Mouse (Mus musculus) ES-Bruce4 (cell line): ENCODE results near the gene Kcnj15. TPM values are rescaled to one million over a fixed set of nuclear protein-coding genes. Genes with fewer than 3 reads are reported as not detected.

Experiments
- H3K27ac ChIP-seq: 2 replicates; pipeline ENCODE4 v1.5.1; 2012; ENCODE audit warnings: low read length, inconsistent platforms; ENCODE audit not compliant: insufficient read depth
- H3K27me3 ChIP-seq: 2 replicates; pipeline ENCODE4 v1.6.1; 2012; ENCODE audit warnings: mild to moderate bottlenecking, low read length, inconsistent platforms; ENCODE audit not compliant: control insufficient read depth, poor library complexity, insufficient read depth, severe bottlenecking
- H3K36me3 ChIP-seq: 2 replicates; pipeline ENCODE4 v1.6.1; 2012; ENCODE audit warnings: inconsistent platforms, mild to moderate bottlenecking, low read length, moderate library complexity; ENCODE audit not compliant: control insufficient read depth, poor library complexity, insufficient read depth, severe bottlenecking
- H3K4me1 ChIP-seq: one replicate; pipeline ENCODE4 v1.8.1; 2011; ENCODE audit warnings: low read length; ENCODE audit not compliant: control insufficient read depth, insufficient read depth
- H3K4me3 ChIP-seq: 2 replicates; pipeline ENCODE4 v1.5.1; 2011; ENCODE audit warnings: low read depth, mild to moderate bottlenecking, low read length
- H3K9ac ChIP-seq: 2 replicates; pipeline ENCODE4 v1.6.1; 2012; ENCODE audit warnings: low read depth, mild to moderate bottlenecking, inconsistent platforms; ENCODE audit not compliant: poor library complexity, severe bottlenecking
- H3K9me3 ChIP-seq: replicated peaks from 2 replicates; pipeline ENCODE4 v1.6.1; 2012; ENCODE audit warnings: mild to moderate bottlenecking, low read length, inconsistent platforms; ENCODE audit not compliant: control insufficient read depth, poor library complexity, insufficient read depth, severe bottlenecking
- CTCF ChIP-seq: IDR thresholded peaks from one replicate; pipeline ENCODE4 v1.8.1; 2011; ENCODE audit warnings: low read depth, low read length
- EP300 ChIP-seq: IDR thresholded peaks from 2 replicates; pipeline ENCODE4 v1.6.1; 2011; ENCODE audit warnings: low read depth, low read length; ENCODE audit not compliant: insufficient read depth
- POLR2A ChIP-seq: IDR thresholded peaks from one replicate; pipeline ENCODE4 v1.8.1; 2011; ENCODE audit warnings: low read length; ENCODE audit not compliant: insufficient read depth
- polyA plus RNA-seq: library from polyadenylated mRNA; stranded (reverse); fragments of >200 nt; gene quantifications from 2 replicates; pipeline ENCODE4 v1.2.4, GENCODE M21; 2011; ENCODE audit warnings: low read depth; ENCODE audit not compliant: missing spikeins, insufficient read depth, insufficient read length

Kcnj15 gene
- polyA plus RNA-seq, 1 experiment: 0.91 TPM

DNA sequence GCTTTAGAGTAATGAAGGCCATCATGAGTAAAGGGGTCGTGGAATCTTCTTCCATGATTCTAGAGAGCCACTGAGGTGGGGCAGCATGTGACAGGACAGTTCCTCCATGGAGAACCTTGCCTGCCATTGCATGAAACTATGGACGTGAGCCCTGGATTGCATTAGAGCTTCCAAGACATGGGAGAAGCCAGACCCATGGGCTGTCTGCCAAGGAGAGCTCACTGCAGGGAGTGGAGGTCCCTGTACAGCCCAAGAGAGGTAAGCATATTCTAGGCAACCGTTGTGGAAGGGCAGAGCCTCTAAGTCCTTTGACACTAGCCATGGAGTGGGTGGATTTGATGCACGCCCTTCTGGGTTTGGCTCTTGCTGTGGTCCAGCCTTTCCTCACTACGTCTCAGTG, 40.5 kb upstream of the Kcnj15 start:
- Histone ChIP-seq H3K4me1 (no peaks in the 10 kb centered on the region), H3K36me3 (no peaks in the 10 kb centered on the region), H3K27ac (no peak overlapping the region), H3K9me3 (no peaks in the 10 kb centered on the region), H3K27me3 (no peaks in the 10 kb centered on the region), H3K4me3 (no peak overlapping the region), H3K9ac (no peak overlapping the region)
- no peak for TF ChIP-seq CTCF
- TF ChIP-seq EP300: no peak
- TF ChIP-seq POLR2A: no peak

- no peaks in the 10 kb centered on the region for H3K27me3 ChIP-seq
- no peak for TF ChIP-seq CTCF
- no peak for TF ChIP-seq EP300
- TF ChIP-seq POLR2A: no peak
Observed at GRCm38 (mm10) chr16:95218783-95219182, 38.6 kb upstream of the Kcnj15 start.

DNA sequence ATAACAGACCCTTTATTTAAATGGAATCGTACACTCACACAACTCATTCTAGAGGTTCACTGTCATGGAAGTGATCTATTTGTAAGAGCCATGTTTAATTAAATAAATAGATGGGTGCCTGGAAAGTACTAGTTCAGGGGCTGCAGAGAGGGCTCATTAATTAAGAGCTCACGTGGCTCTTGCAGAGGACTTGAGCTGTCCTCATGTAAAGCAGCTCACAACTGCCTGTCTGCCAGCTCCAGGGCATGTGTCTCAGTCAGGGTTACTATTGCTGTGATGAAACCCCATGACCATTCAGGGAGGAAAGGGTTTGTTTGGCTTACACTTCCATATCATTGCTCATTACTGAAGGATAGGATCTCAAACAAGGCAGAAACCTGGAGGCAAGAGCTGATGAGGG, 37.9 kb upstream of the Kcnj15 start:
- no peaks in the 10 kb centered on the region for H3K4me1 ChIP-seq
- no peak overlapping the region for H3K9ac ChIP-seq
- no peak for TF ChIP-seq POLR2A
- H3K36me3 ChIP-seq: no peaks in the 10 kb centered on the region
- H3K9me3 ChIP-seq: no peaks in the 10 kb centered on the region
- H3K4me3 ChIP-seq: no peak overlapping the region
- H3K27me3 ChIP-seq: no peaks in the 10 kb centered on the region
- no peak overlapping the region for H3K27ac ChIP-seq

More at GRCm38 (mm10) chr16:95218783-95219182, 38.6 kb upstream of the Kcnj15 start:
- no peaks in the 10 kb centered on the region for H3K36me3 ChIP-seq
- no peak overlapping the region for H3K27ac ChIP-seq
- no peaks in the 10 kb centered on the region for H3K4me1 ChIP-seq
- H3K9me3 ChIP-seq: no peaks in the 10 kb centered on the region
- no peak overlapping the region for H3K4me3 ChIP-seq
- no peak overlapping the region for H3K9ac ChIP-seq

- Histone ChIP-seq H3K9ac (no peak overlapping the region), H3K4me3 (no peak overlapping the region), H3K9me3 (no peaks in the 10 kb centered on the region), H3K27ac (no peak overlapping the region), H3K4me1 (no peaks in the 10 kb centered on the region), H3K36me3 (no peaks in the 10 kb centered on the region), H3K27me3 (no peaks in the 10 kb centered on the region)
- TF ChIP-seq CTCF (no peak), POLR2A (no peak), EP300 (no peak)
Observed at GRCm38 (mm10) chr16:95221051-95221450, 36.3 kb upstream of the Kcnj15 start.

DNA sequence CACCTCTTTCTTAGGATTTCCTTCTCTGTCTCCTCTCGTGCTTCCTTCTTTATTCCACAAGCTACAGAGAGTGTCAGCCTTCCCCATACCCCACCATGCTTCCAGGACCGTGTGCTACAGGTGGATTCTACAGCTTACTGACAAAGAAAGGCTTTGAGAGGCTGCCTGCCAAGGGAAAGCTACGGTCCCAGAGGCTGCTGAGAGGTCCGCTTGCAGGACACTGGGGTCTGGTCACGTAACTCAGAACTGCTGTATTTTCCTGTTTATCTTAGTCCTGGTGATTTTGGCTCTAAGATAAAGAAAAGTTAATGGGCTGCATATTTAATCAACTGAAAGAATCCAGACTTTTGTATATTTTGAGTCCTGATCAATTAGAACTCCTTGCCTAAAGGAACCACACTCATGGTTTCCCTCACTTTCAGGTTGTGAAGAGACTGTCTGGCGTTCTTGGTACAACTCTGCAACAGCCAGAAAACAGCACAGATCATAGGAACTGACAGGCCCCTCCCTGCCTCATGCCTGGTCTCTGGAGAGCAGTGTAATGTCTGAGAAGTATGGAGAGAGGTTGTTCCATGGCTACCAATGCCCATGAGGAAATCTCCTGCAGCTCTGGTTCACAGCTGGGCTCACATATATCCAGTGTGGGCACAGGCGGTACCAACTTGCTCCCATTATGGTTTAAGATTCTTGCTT, 35.2 kb upstream of the Kcnj15 start:
- no peak overlapping the region for H3K9ac ChIP-seq
- H3K27me3 ChIP-seq: no peaks in the 10 kb centered on the region
- H3K4me3 ChIP-seq: no peak overlapping the region
- no peaks in the 10 kb centered on the region for H3K4me1 ChIP-seq
- no peak overlapping the region for H3K27ac ChIP-seq
- TF ChIP-seq CTCF (no peak), POLR2A (no peak), EP300 (no peak)
- H3K9me3 ChIP-seq: peaks cover 4% of the 10 kb centered on the region; the same call in 1 of the 2 replicates
- no peaks in the 10 kb centered on the region for H3K36me3 ChIP-seq

DNA sequence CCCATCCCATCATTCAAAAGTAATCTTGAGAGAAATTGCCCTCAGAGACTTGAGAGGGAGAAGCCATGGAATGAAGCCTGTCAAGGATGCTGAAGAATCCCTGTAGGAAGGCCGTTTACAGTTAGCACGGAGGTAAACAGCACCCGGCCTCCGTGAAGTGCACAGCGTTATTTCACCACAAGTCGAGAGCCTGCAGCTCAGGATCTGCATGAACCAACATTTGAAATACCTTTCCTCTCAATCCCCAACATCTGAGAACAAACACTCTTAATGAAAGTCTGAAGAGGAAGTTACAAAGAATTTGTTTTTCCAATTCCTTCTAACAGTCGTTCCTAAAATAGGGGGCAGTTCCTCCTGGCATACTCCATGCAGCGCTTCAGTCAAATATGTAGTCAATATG, 33.9 kb upstream of the Kcnj15 start:
- H3K36me3 ChIP-seq: no peaks in the 10 kb centered on the region
- no peak overlapping the region for H3K4me3 ChIP-seq
- H3K4me1 ChIP-seq: no peaks in the 10 kb centered on the region
- TF ChIP-seq POLR2A (no peak), CTCF (no peak), EP300 (no peak)
- no peak overlapping the region for H3K27ac ChIP-seq
- H3K9me3 ChIP-seq: peaks cover 4% of the 10 kb centered on the region; the same call in 1 of the 2 replicates
- no peaks in the 10 kb centered on the region for H3K27me3 ChIP-seq
- no peak overlapping the region for H3K9ac ChIP-seq
